In the genomic region with DNA sequence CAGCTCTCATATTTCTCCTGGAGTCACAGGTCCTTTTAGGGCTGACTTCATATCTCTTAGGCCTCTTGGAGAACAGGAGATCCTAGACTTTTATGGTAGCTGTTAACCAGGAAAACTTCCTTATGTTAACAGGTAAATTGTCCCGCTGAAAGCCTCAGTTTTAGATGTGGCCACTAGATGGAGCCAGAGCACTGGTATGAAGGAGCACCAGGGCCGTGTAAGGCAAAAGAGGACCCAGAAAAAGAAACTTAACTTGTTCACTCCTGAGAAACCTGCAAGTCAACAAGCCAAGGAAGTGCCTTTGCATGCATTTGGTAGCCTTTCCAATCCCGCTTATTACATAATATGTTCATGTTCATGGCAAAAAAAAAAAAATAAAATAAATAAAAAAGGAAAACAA, we compare ENCODE assay signal across 21 mouse cellular contexts. TPM values are rescaled to one million over a fixed set of nuclear protein-coding genes. Genes with fewer than 3 reads are reported as not detected.
DNase-seq lines count a peak whose midpoint lies in the region; ATAC-seq lines count a peak whose summit lies in the region.
"Not testable (repeated sequence)": the region's sequence is repeated elsewhere in the genome, so short reads cannot be mapped to it uniquely, and the experiment has no call there.
"Had no signal": no experiment of that assay in that cellular context is flagged by ENCODE, and none has a peak within 500 bp of the region (broad histone marks: within the 10 kb centered on the region; RNA-seq: fewer than 3 reads in every experiment).

No protein-coding gene starts in this region.

- DNase-seq in midbrain, embryonic 14.5 days: not testable (repeated sequence)

- H3K4me3 ChIP-seq in forebrain, embryonic 15.5 days; hindbrain, embryonic 13.5 days; intestine, embryonic 16.5 days (ENCODE audit: low read length); midbrain, embryonic 14.5 days (replicated peaks; ENCODE audit: low read depth, low read length); neural tube, embryonic 13.5 days: not testable (repeated sequence)

- H3K27ac ChIP-seq in forebrain, embryonic 15.5 days (replicated peaks); hindbrain, embryonic 13.5 days; intestine, embryonic 16.5 days (ENCODE audit: low read length); midbrain, embryonic 14.5 days (replicated peaks; ENCODE audit: low read depth, low read length); neural tube, embryonic 13.5 days (replicated peaks): not testable (repeated sequence)

- ATAC-seq in erythroblast, adult 5-6 weeks (replicated peaks; ENCODE audit: low FRiP score, poor library complexity, severe bottlenecking): peak; percentile 88
- peak; percentile 55; the same call in 1 of the 2 replicates for ATAC-seq in forebrain, embryonic 15.5 days (replicated peaks)
- 0 out of 2 replicates have a peak, but pooled peaks have one; percentile 61 for ATAC-seq in hindbrain, embryonic 13.5 days (ENCODE audit: low FRiP score)
- peak; percentile 66 for ATAC-seq in intestine, embryonic 16.5 days
- peak; percentile 85 for ATAC-seq in megakaryocyte, adult 5-6 weeks (ENCODE audit: poor library complexity, severe bottlenecking)
- peak; percentile 27; the same call in 1 of the 2 replicates for ATAC-seq in midbrain, embryonic 14.5 days (ENCODE audit: low FRiP score, low TSS enrichment)
- peak; percentile 59; the same call in 1 of the 2 replicates for ATAC-seq in neural tube, embryonic 13.5 days (ENCODE audit: low read depth)

- WGBS in forebrain, embryonic 15.5 days: no CpG with 5 or more reads among the region's 3 CpGs
- no CpG with 5 or more reads among the region's 3 CpGs for WGBS in hindbrain, embryonic 13.5 days
- no CpG with 5 or more reads among the region's 3 CpGs for WGBS in intestine, embryonic 16.5 days
- WGBS in midbrain, embryonic 14.5 days: no CpG with 5 or more reads among the region's 3 CpGs
- WGBS in neural tube, embryonic 13.5 days: no CpG with 5 or more reads among the region's 3 CpGs

- H3K4me2 ChIP-seq in forebrain, embryonic 15.5 days (replicated peaks); hindbrain, embryonic 13.5 days; intestine, embryonic 16.5 days (ENCODE audit: low read depth, low read length); midbrain, embryonic 14.5 days (ENCODE audit: low read length); neural tube, embryonic 13.5 days: not testable (repeated sequence)

- not testable (repeated sequence) for H3K9me3 ChIP-seq in forebrain, embryonic 15.5 days; hindbrain, embryonic 13.5 days; intestine, embryonic 16.5 days (ENCODE audit: control insufficient read depth, low read length); midbrain, embryonic 14.5 days (ENCODE audit: control insufficient read depth, low read length); neural tube, embryonic 13.5 days

- H3K4me1 ChIP-seq in forebrain, embryonic 15.5 days; hindbrain, embryonic 13.5 days (replicated peaks); intestine, embryonic 16.5 days (ENCODE audit: control insufficient read depth, insufficient read depth, low read length); midbrain, embryonic 14.5 days (ENCODE audit: control insufficient read depth, insufficient read depth, low read length); neural tube, embryonic 13.5 days (replicated peaks): not testable (repeated sequence)

- H3K36me3 ChIP-seq in forebrain, embryonic 15.5 days; hindbrain, embryonic 13.5 days; intestine, embryonic 16.5 days (ENCODE audit: control insufficient read depth, insufficient read depth, low read length); midbrain, embryonic 14.5 days (ENCODE audit: control insufficient read depth, insufficient read depth, low read length); neural tube, embryonic 13.5 days: not testable (repeated sequence)

- H3K9ac ChIP-seq in forebrain, embryonic 15.5 days (replicated peaks); hindbrain, embryonic 13.5 days; intestine, embryonic 16.5 days (ENCODE audit: low read depth, low read length); midbrain, embryonic 14.5 days (replicated peaks; ENCODE audit: low read length); neural tube, embryonic 13.5 days: not testable (repeated sequence)

- not testable (repeated sequence) for H3K27me3 ChIP-seq in forebrain, embryonic 15.5 days; hindbrain, embryonic 13.5 days; intestine, embryonic 16.5 days (replicated peaks; ENCODE audit: control insufficient read depth, insufficient read depth, low read length); midbrain, embryonic 14.5 days (ENCODE audit: control insufficient read depth, insufficient read depth, low read length); neural tube, embryonic 13.5 days

RNA-seq across cellular contexts. Expression of gene Olfr1506, which starts 29.5 kb away (rescaled TPM):
- total RNA-seq in erythroblast, adult 5-6 weeks (2015; ENCODE audit: low replicate concordance): 1.3 TPM in 1 of 2 replicates, not detected in the other
- 0.85 and 5.7 TPM in 2 replicates for total RNA-seq in erythroblast, adult 5-6 weeks (2017; ENCODE audit: low replicate concordance)
- polyA plus RNA-seq in forebrain, embryonic 15.5 days (2015; fragmentation: Nextera tagmentation; extraction: Ambion mirVana): not detected in 2 replicates
- not detected in 2 replicates for polyA plus RNA-seq in hindbrain, embryonic 13.5 days (2015; fragmentation: Nextera tagmentation; extraction: Ambion mirVana)
- polyA plus RNA-seq in intestine, embryonic 16.5 days (2015; fragmentation: Nextera tagmentation; extraction: Ambion mirVana): not detected in 2 replicates
- not detected in 2 replicates for total RNA-seq in megakaryocyte, adult 5-6 weeks (2015)
- 0.07 TPM in 1 of 2 replicates, not detected in the other for total RNA-seq in megakaryocyte, adult 5-6 weeks (2017)
- polyA plus RNA-seq in midbrain, embryonic 14.5 days (2014; fragmentation: Nextera tagmentation; extraction: Ambion mirVana): not detected in 2 replicates
- polyA plus RNA-seq in neural tube, embryonic 13.5 days (2015; fragmentation: Nextera tagmentation; extraction: Ambion mirVana): not detected in 2 replicates
- total RNA-seq: adrenal gland, postnatal 14 days; gastrocnemius, postnatal 14 days; heart, adult 18-20 months; heart, postnatal 10 days; left cerebral cortex, postnatal 14 days had no signal
- polyA plus RNA-seq: C2C12; cerebellum, adult 2 months; embryonic facial prominence, embryonic 13.5 days; heart, embryonic 12.5 days; hindbrain, embryonic 11.5 days; kidney, embryonic 16.5 days; limb, embryonic 13.5 days; liver, embryonic 12.5 days; thymus, postnatal 0 days had no signal

RNA-seq across cellular contexts. Expression of gene Olfr1270, which starts 41.9 kb away (rescaled TPM):
- total RNA-seq in erythroblast, adult 5-6 weeks (2015; ENCODE audit: low replicate concordance): not detected in 2 replicates
- not detected in 2 replicates for total RNA-seq in erythroblast, adult 5-6 weeks (2017; ENCODE audit: low replicate concordance)
- polyA plus RNA-seq in forebrain, embryonic 15.5 days (2015; fragmentation: Nextera tagmentation; extraction: Ambion mirVana): 0.04 TPM in 1 of 2 replicates, not detected in the other
- polyA plus RNA-seq in hindbrain, embryonic 13.5 days (2015; fragmentation: Nextera tagmentation; extraction: Ambion mirVana): not detected in 2 replicates
- polyA plus RNA-seq in intestine, embryonic 16.5 days (2015; fragmentation: Nextera tagmentation; extraction: Ambion mirVana): not detected in 2 replicates
- not detected in 2 replicates for total RNA-seq in megakaryocyte, adult 5-6 weeks (2015)
- not detected in 2 replicates for total RNA-seq in megakaryocyte, adult 5-6 weeks (2017)
- polyA plus RNA-seq in midbrain, embryonic 14.5 days (2014; fragmentation: Nextera tagmentation; extraction: Ambion mirVana): not detected in 2 replicates
- not detected in 2 replicates for polyA plus RNA-seq in neural tube, embryonic 13.5 days (2015; fragmentation: Nextera tagmentation; extraction: Ambion mirVana)
- total RNA-seq: adrenal gland, postnatal 14 days; gastrocnemius, postnatal 14 days; heart, adult 18-20 months; heart, postnatal 10 days; left cerebral cortex, postnatal 14 days had no signal
- polyA plus RNA-seq: C2C12; cerebellum, adult 2 months; embryonic facial prominence, embryonic 13.5 days; heart, embryonic 12.5 days; hindbrain, embryonic 11.5 days; kidney, embryonic 16.5 days; limb, embryonic 13.5 days; liver, embryonic 12.5 days; thymus, postnatal 0 days had no signal

RNA-seq across cellular contexts. Expression of gene Olfr32, which starts 52.7 kb away (rescaled TPM):
- not detected in 2 replicates for total RNA-seq in erythroblast, adult 5-6 weeks (2015; ENCODE audit: low replicate concordance)
- not detected in 2 replicates for total RNA-seq in erythroblast, adult 5-6 weeks (2017; ENCODE audit: low replicate concordance)
- 0.05 TPM in 1 of 2 replicates, not detected in the other for polyA plus RNA-seq in forebrain, embryonic 15.5 days (2015; fragmentation: Nextera tagmentation; extraction: Ambion mirVana)
- polyA plus RNA-seq in hindbrain, embryonic 13.5 days (2015; fragmentation: Nextera tagmentation; extraction: Ambion mirVana): 0.06 TPM in 1 of 2 replicates, not detected in the other
- polyA plus RNA-seq in intestine, embryonic 16.5 days (2015; fragmentation: Nextera tagmentation; extraction: Ambion mirVana): not detected in 2 replicates
- not detected in 2 replicates for total RNA-seq in megakaryocyte, adult 5-6 weeks (2015)
- not detected in 2 replicates for total RNA-seq in megakaryocyte, adult 5-6 weeks (2017)
- polyA plus RNA-seq in midbrain, embryonic 14.5 days (2014; fragmentation: Nextera tagmentation; extraction: Ambion mirVana): 0.09 TPM in 1 of 2 replicates, not detected in the other
- not detected in 2 replicates for polyA plus RNA-seq in neural tube, embryonic 13.5 days (2015; fragmentation: Nextera tagmentation; extraction: Ambion mirVana)
- total RNA-seq: adrenal gland, postnatal 14 days; gastrocnemius, postnatal 14 days; heart, adult 18-20 months; heart, postnatal 10 days; left cerebral cortex, postnatal 14 days had no signal
- polyA plus RNA-seq: C2C12; cerebellum, adult 2 months; heart, embryonic 12.5 days; hindbrain, embryonic 11.5 days; kidney, embryonic 16.5 days; limb, embryonic 13.5 days; liver, embryonic 12.5 days; thymus, postnatal 0 days had no signal

Comparison
In these comparisons a context has a peak if more than half of its experiments do, and no peak if none do; other contexts are left out.
1. ATAC-seq: peak in every context shown above with its lines; median percentile 88 in erythroblast, adult 5-6 weeks; 85 in megakaryocyte, adult 5-6 weeks; 66 in intestine, embryonic 16.5 days; 61 in hindbrain, embryonic 13.5 days; 59 in neural tube, embryonic 13.5 days; 55 in forebrain, embryonic 15.5 days; 27 in midbrain, embryonic 14.5 days.